Mouse (Mus musculus): ENCODE measurements around the gene Zmat5.

GRCm38 (mm10) chr11:4757789-4758158 lies 53.3 kb downstream of the Zmat5 start:
- TF ChIP-seq CTCF (IDR thresholded peaks at IDR 0.05; ENCODE audit: extremely low read depth, insufficient read depth, insufficient read length, insufficient replicate concordance) (no peak), POLR2A (IDR thresholded peaks at IDR 0.05; ENCODE audit: low read depth, low read length) (no peak)
